29 mouse cellular contexts compared by ENCODE assay signal in the genomic region with DNA sequence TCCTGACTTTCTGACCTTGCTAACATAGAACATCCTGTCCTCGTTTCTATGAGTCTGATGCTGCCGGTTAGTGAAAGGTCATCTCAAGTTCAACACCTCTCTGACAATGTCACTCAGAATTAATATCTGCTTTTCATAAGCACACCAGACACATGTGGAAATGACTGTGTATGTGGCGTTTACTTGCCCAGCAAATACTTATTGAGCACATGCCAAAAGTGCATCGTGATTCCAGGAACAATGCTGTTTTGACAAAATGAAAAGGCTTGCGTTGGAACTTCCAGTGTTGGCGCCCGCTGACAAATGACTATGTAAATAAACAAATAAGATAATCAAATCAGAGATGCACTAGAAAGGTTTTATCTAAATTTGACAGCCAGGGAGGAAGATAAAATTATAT. TPM values are rescaled to one million over a fixed set of nuclear protein-coding genes. Genes with fewer than 3 reads are reported as not detected.
DNase-seq lines count a peak whose midpoint lies in the region; ATAC-seq lines count a peak whose summit lies in the region.
"Had no signal": no experiment of that assay in that cellular context is flagged by ENCODE, and none has a peak within 500 bp of the region (broad histone marks: within the 10 kb centered on the region; RNA-seq: fewer than 3 reads in every experiment).

No protein-coding gene starts in this region.

- whole genome bisulfite sequencing in embryonic facial prominence, embryonic 14.5 days, result 49% methylated on average over 7 of the region's 7 CpGs
- 55% methylated on average over 7 of the region's 7 CpGs for WGBS in embryonic facial prominence, embryonic 10.5 days

- H3K4me1 ChIP-seq in embryonic facial prominence, embryonic 14.5 days (ENCODE audit: control insufficient read depth, insufficient read depth, low read length), result no peaks in the 10 kb centered on the region
- H3K4me1 ChIP-seq in embryonic facial prominence, embryonic 10.5 days, result no peaks in the 10 kb centered on the region
- H3K4me1 ChIP-seq: embryonic facial prominence, embryonic 12.5 days; hindbrain, embryonic 10.5 days; hindbrain, embryonic 13.5 days; intestine, embryonic 15.5 days had no signal

- H3K27ac ChIP-seq in embryonic facial prominence, embryonic 14.5 days (replicated peaks; ENCODE audit: low read depth, low read length), result no peak overlapping the region
- no peak overlapping the region for H3K27ac ChIP-seq in embryonic facial prominence, embryonic 10.5 days (replicated peaks)
- H3K27ac ChIP-seq: embryonic facial prominence, embryonic 12.5 days; gastrocnemius, adult 2 months; hindbrain, embryonic 10.5 days; hindbrain, embryonic 13.5 days; intestine, embryonic 15.5 days had no signal

- no peaks in the 10 kb centered on the region for H3K27me3 ChIP-seq in embryonic facial prominence, embryonic 14.5 days (replicated peaks; ENCODE audit: control insufficient read depth, insufficient read depth, low read length)
- no peaks in the 10 kb centered on the region for H3K27me3 ChIP-seq in embryonic facial prominence, embryonic 10.5 days (replicated peaks; ENCODE audit: low read depth, poor library complexity, severe bottlenecking)
- H3K27me3 ChIP-seq: CH12.LX; embryonic facial prominence, embryonic 12.5 days; hindbrain, embryonic 13.5 days; intestine, embryonic 15.5 days had no signal

- H3K9me3 ChIP-seq in embryonic facial prominence, embryonic 14.5 days (ENCODE audit: control insufficient read depth, low read length), result no peaks in the 10 kb centered on the region
- H3K9me3 ChIP-seq in embryonic facial prominence, embryonic 10.5 days, result no peaks in the 10 kb centered on the region
- H3K9me3 ChIP-seq: embryonic facial prominence, embryonic 12.5 days; hindbrain, embryonic 10.5 days; hindbrain, embryonic 13.5 days; intestine, embryonic 15.5 days had no signal

- no peak overlapping the region for H3K9ac ChIP-seq in embryonic facial prominence, embryonic 14.5 days (ENCODE audit: low read depth, low read length)
- H3K9ac ChIP-seq: embryonic facial prominence, embryonic 12.5 days; forebrain, postnatal 0 days; hindbrain, embryonic 13.5 days; intestine, embryonic 15.5 days had no signal

- H3K36me3 ChIP-seq in embryonic facial prominence, embryonic 14.5 days (ENCODE audit: control insufficient read depth, insufficient read depth, low read length), result no peaks in the 10 kb centered on the region
- no peaks in the 10 kb centered on the region for H3K36me3 ChIP-seq in embryonic facial prominence, embryonic 10.5 days (replicated peaks)
- H3K36me3 ChIP-seq: embryonic facial prominence, embryonic 12.5 days; G1E; hindbrain, embryonic 10.5 days; hindbrain, embryonic 13.5 days; intestine, embryonic 15.5 days had no signal

- DNase-seq in embryonic facial prominence, embryonic 14.5 days (ENCODE audit: low spot score), result peak; percentile 9
- DNase-seq in embryonic facial prominence, embryonic 10.5 days (ENCODE audit: low spot score), result no peak
- DNase-seq in MN1 (ENCODE audit: low spot score), result peak; percentile 54
- peak; percentile 14 for DNase-seq in lung, postnatal 14 days
- peak; percentile 13 to 23 for DNase-seq in lung, postnatal 4 days
- DNase-seq in gastrocnemius, postnatal 4 days (ENCODE audit: low spot score in 2 of 2), result no peak
- DNase-seq in layer of hippocampus, adult 8-10 months (ENCODE audit: low spot score in 2 of 2), result no peak
- DNase-seq: adrenal gland, adult 2 months; adrenal gland, postnatal 14 days; cerebellum, adult 11 months; cerebellum, adult 8-10 months; cerebellum, postnatal 10 days; forebrain, postnatal 0 days; gastrocnemius, adult 2 months; gastrocnemius, postnatal 14 days; heart, adult 18-20 months; heart, postnatal 10 days; heart, postnatal 36 days had no signal

- no peak overlapping the region for H3K4me3 ChIP-seq in embryonic facial prominence, embryonic 14.5 days (ENCODE audit: low read depth, low read length)
- no peak overlapping the region for H3K4me3 ChIP-seq in embryonic facial prominence, embryonic 10.5 days
- H3K4me3 ChIP-seq: embryonic facial prominence, embryonic 12.5 days; gastrocnemius, adult 2 months; hindbrain, embryonic 10.5 days; hindbrain, embryonic 13.5 days; intestine, embryonic 15.5 days had no signal

- no peak for ATAC-seq in embryonic facial prominence, embryonic 14.5 days (ENCODE audit: low read depth)
- no peak for ATAC-seq in CD4-positive, CD25-positive, alpha-beta regulatory T cell, adult 4 months
- ATAC-seq: forebrain, embryonic 14.5 days; forebrain, postnatal 0 days; hindbrain, embryonic 16.5 days; intestine, embryonic 15.5 days had no signal

- no peak overlapping the region for H3K4me2 ChIP-seq in embryonic facial prominence, embryonic 14.5 days (ENCODE audit: low read depth, low read length)
- H3K4me2 ChIP-seq: embryonic facial prominence, embryonic 12.5 days; heart, embryonic 11.5 days; hindbrain, embryonic 13.5 days; intestine, embryonic 15.5 days had no signal

RNA-seq across cellular contexts. Expression of a gene that starts 5.8 kb away (rescaled TPM):
- 0.39 and 0.47 TPM in 2 replicates for polyA plus RNA-seq in embryonic facial prominence, embryonic 14.5 days (2014; fragmentation: Nextera tagmentation; extraction: Ambion mirVana)
- polyA plus RNA-seq in embryonic facial prominence, embryonic 10.5 days (2016; fragmentation: Nextera tagmentation; extraction: Ambion mirVana), result not detected in 2 replicates
- total RNA-seq in gastrocnemius, postnatal 4 days (2021), result 1 to 10 TPM; 1.3 to 1.5 TPM
- under 1 TPM; 0.16 to 0.19 (median 0.17) TPM for total RNA-seq in layer of hippocampus, adult 8-10 months (2022)
- not detected for polyA plus RNA-seq in CD4-positive, CD25-positive, alpha-beta regulatory T cell, adult 4 months (2017; shearing (Covaris generic))
- total RNA-seq: CH12.LX had no signal
- polyA plus RNA-seq: forebrain, embryonic 11.5 days; G1E had no signal

Comparison
In these comparisons a context has a peak if more than half of its experiments do, and no peak if none do; other contexts are left out.
1. DNase-seq: peak in embryonic facial prominence, embryonic 14.5 days (single experiment), MN1 (single experiment), lung, postnatal 14 days (single experiment) and lung, postnatal 4 days (2 of 2); none in embryonic facial prominence, embryonic 10.5 days (single experiment), gastrocnemius, postnatal 4 days (0 of 2) and layer of hippocampus, adult 8-10 months (0 of 2).